Mouse (Mus musculus): ENCODE results near the gene Gjc1. TPM values are rescaled to one million over a fixed set of nuclear protein-coding genes. Genes with fewer than 3 reads are reported as not detected.

Gene Gjc1
- total RNA-seq, 4 experiments from 2014 or later = 12.9 to 22.5 (median 17.7) TPM

GRCm38 (mm10) chr11:102770662-102771435 lies 48.7 kb downstream of the Gjc1 start:
- DNase-seq = no peak

DNA sequence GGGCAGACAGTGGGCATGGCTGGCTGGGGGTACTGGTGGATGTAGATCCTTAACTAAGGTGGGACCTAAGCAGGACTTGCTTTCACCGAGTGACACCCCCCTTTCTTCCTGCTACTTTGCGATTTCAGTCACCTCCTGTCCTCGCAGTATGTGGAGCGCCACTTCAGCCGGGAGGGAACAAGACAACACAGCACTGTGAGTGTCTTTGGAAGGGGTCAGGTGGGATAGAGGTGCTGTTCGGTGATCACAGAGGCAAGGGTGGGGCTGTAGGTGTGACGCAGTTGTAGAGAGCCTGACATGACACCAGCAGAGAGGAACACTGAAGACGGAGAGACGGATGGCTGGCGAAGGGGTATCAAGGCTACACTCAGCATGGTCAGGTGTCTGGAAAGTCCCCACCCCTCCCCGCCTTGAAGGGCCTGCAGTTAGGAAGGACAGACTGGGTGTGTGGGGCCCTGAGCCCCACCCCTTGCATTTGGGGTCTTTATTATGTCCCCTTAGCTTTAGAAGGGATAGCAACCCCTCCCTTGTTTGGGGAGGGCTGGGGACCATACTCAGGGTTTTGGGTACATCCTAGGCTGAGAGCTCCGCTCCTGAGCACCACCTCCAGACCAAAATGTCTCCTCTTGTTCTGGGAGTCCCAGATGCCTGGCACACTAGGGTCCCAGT lies 49.4 kb downstream of the Gjc1 start:
- no peak for DNase-seq

DNA sequence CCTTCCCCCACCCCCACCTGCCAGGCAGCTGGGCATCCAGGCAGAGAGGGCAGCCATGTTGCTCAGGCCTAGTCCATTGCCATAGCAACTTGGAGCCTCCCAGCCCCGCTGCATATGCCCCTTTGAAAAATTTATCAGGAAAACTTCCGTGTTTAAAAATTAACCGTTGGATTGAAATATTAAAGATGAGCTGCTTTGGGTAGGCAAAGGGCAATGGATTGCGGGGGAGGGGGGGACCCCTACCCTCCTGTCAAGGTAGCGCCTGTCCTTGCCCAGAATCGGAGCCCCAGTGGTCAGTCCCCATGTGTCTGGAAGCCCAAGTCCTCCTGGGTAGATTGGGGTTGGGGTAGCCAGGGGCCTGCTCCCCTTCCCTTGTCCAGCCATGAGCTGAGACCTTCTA lies 50.4 kb downstream of the Gjc1 start:
- DNase-seq = no peak

GRCm38 (mm10) chr11:102767055-102767670 lies 52.3 kb downstream of the Gjc1 start:
- DNase-seq = no peak

GRCm38 (mm10) chr11:102765416-102765815 lies 54.1 kb downstream of the Gjc1 start:
- no peak for DNase-seq

- DNase-seq = no peak
Observed at GRCm38 (mm10) chr11:102763009-102763767, 56.3 kb downstream of the Gjc1 start.

GRCm38 (mm10) chr11:102762248-102762647 lies 57.3 kb downstream of the Gjc1 start:
- no peak for DNase-seq

- no peak for DNase-seq
Observed at GRCm38 (mm10) chr11:102761309-102762210, 57.9 kb downstream of the Gjc1 start, which contains the start of gene Adam11. Adam11 (plus strand) TSS chr11:102761439.

GRCm38 (mm10) chr11:102760805-102761308 lies 58.6 kb downstream of the Gjc1 start:
- no peak for DNase-seq

- no peak for DNase-seq
Observed at GRCm38 (mm10) chr11:102758977-102759376, 60.5 kb downstream of the Gjc1 start.

- no peak for DNase-seq
Observed at GRCm38 (mm10) chr11:102755391-102755790, 64.1 kb downstream of the Gjc1 start.

DNA sequence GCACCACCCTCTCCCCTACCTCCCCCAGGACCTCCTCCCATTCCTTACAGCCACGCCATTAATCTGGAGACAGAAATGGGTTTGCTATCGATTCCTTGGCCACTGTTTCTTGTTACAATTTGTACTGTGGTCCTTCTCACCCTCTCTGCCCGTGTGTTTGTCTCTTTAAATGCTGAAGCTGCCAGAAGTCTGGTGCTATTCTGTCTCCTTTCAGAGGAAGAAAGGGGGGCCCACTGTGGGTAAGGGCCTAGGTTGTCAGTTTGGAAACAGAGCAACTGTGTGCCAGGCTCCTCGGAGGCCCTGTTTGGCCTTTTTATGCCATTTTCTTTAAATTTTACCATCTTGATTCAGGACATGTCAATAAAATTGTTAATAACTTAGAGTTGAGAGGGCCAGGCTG lies 65.1 kb downstream of the Gjc1 start:
- no peak for DNase-seq

DNA sequence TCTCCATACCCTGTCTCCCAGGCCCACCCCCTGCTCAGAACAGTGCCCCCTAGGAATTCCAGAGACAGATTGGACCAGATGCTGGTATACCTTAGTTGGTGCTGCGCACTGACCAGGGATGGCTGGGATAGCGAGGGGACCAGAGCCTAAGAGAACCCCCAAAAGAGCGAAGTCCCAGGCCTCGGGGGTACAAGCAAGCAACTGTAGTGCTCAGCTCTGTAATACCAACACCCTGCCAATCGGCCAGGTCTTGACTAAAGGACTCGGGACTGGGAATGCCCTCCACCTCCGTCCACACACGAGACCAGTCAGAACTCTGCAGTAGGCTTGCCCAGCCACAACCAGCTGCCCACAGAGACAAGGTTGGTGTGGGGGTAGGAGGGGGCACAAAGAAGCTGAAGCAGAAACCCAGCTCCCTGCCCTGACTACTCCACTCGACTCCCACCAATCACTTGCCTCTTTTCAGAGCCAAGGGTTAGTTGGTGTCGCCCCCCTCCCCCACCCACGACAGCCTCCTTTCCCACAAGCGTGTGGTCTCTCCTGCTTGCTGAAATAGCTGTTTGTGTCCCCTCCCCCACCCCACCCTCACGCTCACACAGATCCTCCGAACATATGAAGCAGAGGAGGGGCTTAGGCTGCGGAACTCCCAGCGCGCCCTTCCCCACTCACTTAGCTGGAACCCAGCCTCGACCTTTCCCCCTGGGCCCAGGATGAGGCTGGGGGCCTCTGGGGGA lies 65.7 kb downstream of the Gjc1 start:
- DNase-seq = no peak

DNA sequence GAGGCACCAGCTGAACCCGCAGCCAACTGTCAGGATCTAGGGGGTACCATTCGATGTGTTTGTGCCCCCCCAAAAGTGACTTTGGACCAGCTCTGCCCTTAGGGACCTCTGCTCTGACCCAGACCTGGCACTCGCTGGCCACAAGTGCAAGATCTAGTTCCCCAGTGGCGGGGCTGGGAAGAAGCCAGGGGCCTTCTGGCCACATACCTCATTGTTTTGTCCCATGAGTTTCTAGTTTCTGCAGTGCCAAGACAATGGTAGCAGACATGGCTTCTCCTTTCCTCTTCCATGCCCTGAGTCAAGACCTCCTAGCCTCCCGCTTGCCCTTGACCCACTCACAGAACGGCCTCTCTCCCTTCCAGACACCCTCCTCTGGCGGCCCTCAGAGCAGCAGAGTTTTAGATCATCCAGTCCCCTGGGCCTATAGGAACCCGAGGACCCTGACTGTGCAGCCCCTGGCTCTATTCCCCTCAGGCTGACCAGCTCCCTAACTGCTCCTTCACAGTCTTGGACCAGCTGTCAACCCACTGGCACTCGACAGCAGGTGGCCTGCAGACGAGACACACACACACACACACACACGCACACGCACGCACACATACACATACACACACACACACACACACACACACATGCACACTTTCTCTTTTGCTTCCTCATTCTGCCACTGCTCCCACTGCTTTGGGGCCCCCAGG lies 66.5 kb downstream of the Gjc1 start:
- DNase-seq = no peak

GRCm38 (mm10) chr11:102749712-102750111 lies 69.8 kb downstream of the Gjc1 start:
- DNase-seq = peak; percentile 68

Other genes starting within 250 kb of the Gjc1 start
- under 1 TPM in 1 of 4 experiments, not detected in 3; 0.75 TPM for gene Gm11627, start 240.2 kb downstream of the Gjc1 start, total RNA-seq (2022)
- gene Fzd2, start 215.3 kb downstream of the Gjc1 start, total RNA-seq (2022) = 1 to 10 TPM; 4.8 to 6.9 (median 5.7) TPM
- not detected for gene Meioc, start 156.0 kb downstream of the Gjc1 start, total RNA-seq (2022)
- 10 to 100 TPM; 26.5 to 30.5 (median 29.6) TPM for gene Ccdc43, start 121.9 kb downstream of the Gjc1 start, total RNA-seq (2022)
- gene Adam11, start 58.3 kb downstream of the Gjc1 start, total RNA-seq (2022) = 10 to 100 TPM in 2 of 4 experiments, 1 to 10 TPM in 2; 2.0 to 13.0 (median 8.0) TPM
- 1 to 10 TPM; 1.4 to 2.6 (median 2.1) TPM for gene Higd1b, start 16.1 kb upstream of the Gjc1 start, total RNA-seq (2022)
- 10 to 100 TPM; 62.2 to 95.9 (median 82.0) TPM for gene Eftud2, start 61.3 kb upstream of the Gjc1 start, total RNA-seq (2022)
- 1 to 10 TPM in 1 of 4 experiments, under 1 TPM in 3; 0.59 to 1.5 (median 0.70) TPM for gene Ccdc103, start 61.5 kb upstream of the Gjc1 start, total RNA-seq (2022)
- gene Fam187a, start 65.5 kb upstream of the Gjc1 start, total RNA-seq (2022) = under 1 TPM in 2 of 4 experiments, not detected in 2; 0.19 to 0.22 TPM
- gene Gfap, start 81.2 kb upstream of the Gjc1 start, total RNA-seq (2022) = 1 to 10 TPM; 1.0 to 1.8 (median 1.8) TPM
- 1 to 10 TPM in 1 of 4 experiments, under 1 TPM in 3; 0.74 to 1.5 (median 0.91) TPM for gene Kif18b, start 105.4 kb upstream of the Gjc1 start, total RNA-seq (2022)
- gene C1ql1, start 127.0 kb upstream of the Gjc1 start, total RNA-seq (2022) = 10 to 100 TPM; 62.1 to 91.9 (median 72.9) TPM
- gene Nmt1, start 208.5 kb upstream of the Gjc1 start, total RNA-seq (2022) = 100 to 1,000 TPM; 102 to 113 (median 109) TPM
- gene Dcakd, start 208.6 kb upstream of the Gjc1 start, total RNA-seq (2022) = 10 to 100 TPM; 64.3 to 89.6 (median 75.5) TPM

Data from adrenal gland, adult 8-10 months (tissue).